Mouse (Mus musculus): ENCODE data around the gene Dhrs7b. TPM values are rescaled to one million over a fixed set of nuclear protein-coding genes. Genes with fewer than 3 reads are reported as not detected.
"Not testable (repeated sequence)": the region's sequence is repeated elsewhere in the genome, so short reads cannot be mapped to it uniquely, and the experiment has no call there.

Gene Dhrs7b
- polyA plus RNA-seq, 1 experiment, result 20.9 TPM

DNA sequence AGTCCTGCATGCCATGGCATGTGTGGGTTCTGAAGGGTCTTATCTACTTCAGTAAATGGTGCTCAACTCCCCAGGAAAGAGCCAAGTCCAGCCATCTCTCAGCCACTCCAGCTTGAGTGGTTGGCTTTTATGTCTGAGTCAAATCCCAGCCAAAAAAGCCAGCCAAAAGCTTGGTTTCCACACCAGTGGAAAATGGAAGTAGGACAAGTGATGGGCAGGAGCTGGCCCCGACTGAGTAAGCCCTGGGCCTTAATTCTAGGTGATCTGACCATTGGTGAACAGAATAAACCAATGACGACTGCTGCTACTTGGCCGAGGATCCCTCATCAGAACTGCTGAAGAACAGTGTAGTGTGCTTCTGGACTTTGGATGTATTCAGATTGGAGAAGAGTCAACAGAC, 37.0 kb downstream of the Dhrs7b start:
- no peaks in the 10 kb centered on the region for H3K9me3 ChIP-seq (replicated peaks; ENCODE audit: control insufficient read depth, insufficient read depth, low read length, poor library complexity, severe bottlenecking)
- H3K27me3 ChIP-seq (ENCODE audit: control insufficient read depth, insufficient read depth, low read length, poor library complexity, severe bottlenecking), result no peaks in the 10 kb centered on the region
- H3K36me3 ChIP-seq (ENCODE audit: control insufficient read depth, insufficient read depth, low read length, poor library complexity, severe bottlenecking), result peaks cover 27% of the 10 kb centered on the region
- TF ChIP-seq CTCF (IDR thresholded peaks at IDR 0.05; ENCODE audit: low read depth, low read length), result no peak
- TF ChIP-seq POLR2A (IDR thresholded peaks at IDR 0.05; ENCODE audit: insufficient read depth, low read length), result no peak
- no peak for TF ChIP-seq EP300 (IDR thresholded peaks at IDR 0.05; ENCODE audit: insufficient read depth, low read depth, low read length)
- H3K9ac ChIP-seq (ENCODE audit: low read depth, poor library complexity, severe bottlenecking), result no peak overlapping the region
- no peak overlapping the region for H3K4me3 ChIP-seq (ENCODE audit: low read depth, low read length)
- H3K4me1 ChIP-seq (ENCODE audit: control insufficient read depth, insufficient read depth, low read length), result no peaks in the 10 kb centered on the region
- no peak overlapping the region for H3K27ac ChIP-seq (ENCODE audit: insufficient read depth, low read length)

DNA sequence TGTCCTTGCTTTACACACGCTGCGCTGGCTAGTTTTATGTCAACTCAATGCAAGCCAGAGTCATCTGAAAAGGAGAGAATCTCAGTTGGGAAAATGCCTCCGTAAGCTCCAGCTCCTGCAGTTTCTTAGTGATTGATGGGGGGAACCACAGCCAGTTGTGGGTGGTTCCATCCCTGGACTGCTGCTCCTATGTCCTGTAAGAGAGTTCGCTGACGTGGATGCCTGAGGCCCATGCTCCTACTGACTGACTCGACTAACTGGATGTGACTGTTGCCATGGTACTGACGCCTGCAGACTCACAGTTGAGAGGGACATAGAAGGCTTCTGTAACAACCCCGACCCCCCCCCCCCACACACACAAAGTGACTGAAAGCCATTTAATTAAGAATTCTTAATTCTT, 37.5 kb downstream of the Dhrs7b start:
- H3K27me3 ChIP-seq (ENCODE audit: control insufficient read depth, insufficient read depth, low read length, poor library complexity, severe bottlenecking), result no peaks in the 10 kb centered on the region
- H3K36me3 ChIP-seq (ENCODE audit: control insufficient read depth, insufficient read depth, low read length, poor library complexity, severe bottlenecking), result peaks cover 30% of the 10 kb centered on the region
- TF ChIP-seq CTCF (IDR thresholded peaks at IDR 0.05; ENCODE audit: low read depth, low read length), result no peak
- no peak for TF ChIP-seq EP300 (IDR thresholded peaks at IDR 0.05; ENCODE audit: insufficient read depth, low read depth, low read length)
- H3K4me1 ChIP-seq (ENCODE audit: control insufficient read depth, insufficient read depth, low read length), result no peaks in the 10 kb centered on the region
- H3K4me3 ChIP-seq (ENCODE audit: low read depth, low read length), result no peak overlapping the region
- H3K27ac ChIP-seq (ENCODE audit: insufficient read depth, low read length), result no peak overlapping the region
- H3K9ac ChIP-seq (ENCODE audit: low read depth, poor library complexity, severe bottlenecking), result no peak overlapping the region
- H3K9me3 ChIP-seq (replicated peaks; ENCODE audit: control insufficient read depth, insufficient read depth, low read length, poor library complexity, severe bottlenecking), result no peaks in the 10 kb centered on the region

DNA sequence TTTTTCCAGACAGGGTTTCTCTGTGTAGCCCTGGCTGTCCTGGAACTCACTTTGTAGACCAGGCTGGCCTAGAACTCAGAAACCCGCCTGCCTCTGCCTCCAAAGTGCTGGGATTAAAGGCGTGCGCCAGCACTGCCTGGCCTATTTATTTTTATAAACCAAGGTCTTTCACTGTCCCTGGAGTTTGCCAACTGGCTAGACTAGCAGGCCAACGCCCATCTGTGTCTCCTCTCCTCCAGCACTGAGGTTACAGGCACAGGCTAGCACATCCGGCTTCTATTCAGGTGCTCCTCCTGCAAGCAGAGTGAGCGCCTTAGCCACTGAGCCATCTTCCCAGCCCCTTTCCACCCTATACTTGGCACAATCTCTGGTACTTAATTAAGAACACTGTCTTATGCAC, 39.0 kb downstream of the Dhrs7b start:
- not testable (repeated sequence) for H3K4me1 ChIP-seq (ENCODE audit: control insufficient read depth, insufficient read depth, low read length); H3K9me3 ChIP-seq (replicated peaks; ENCODE audit: control insufficient read depth, insufficient read depth, low read length, poor library complexity, severe bottlenecking); H3K4me3 ChIP-seq (ENCODE audit: low read depth, low read length); H3K9ac ChIP-seq (ENCODE audit: low read depth, poor library complexity, severe bottlenecking); H3K27me3 ChIP-seq (ENCODE audit: control insufficient read depth, insufficient read depth, low read length, poor library complexity, severe bottlenecking); H3K27ac ChIP-seq (ENCODE audit: insufficient read depth, low read length)
- H3K36me3 ChIP-seq (ENCODE audit: control insufficient read depth, insufficient read depth, low read length, poor library complexity, severe bottlenecking), result peaks cover 18% of the 10 kb centered on the region

DNA sequence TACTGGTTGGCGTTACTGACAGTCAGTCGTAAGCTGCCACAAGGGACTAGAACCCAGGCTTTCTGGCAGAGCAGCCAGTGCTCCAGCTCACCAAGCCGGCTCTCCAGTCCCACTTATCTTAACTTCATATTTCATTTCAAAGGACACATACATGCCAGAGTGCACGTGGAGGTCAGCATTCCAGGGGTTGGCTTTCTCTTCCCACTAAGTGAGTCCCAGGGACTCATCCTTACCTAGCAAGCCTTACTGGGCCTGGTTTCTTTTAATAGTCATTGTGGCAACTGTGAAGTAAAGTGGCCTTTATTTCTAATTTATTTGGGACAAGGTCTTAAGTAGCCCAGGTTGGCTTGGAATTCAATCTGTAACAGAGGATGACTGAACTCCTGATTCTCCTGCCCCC, 41.0 kb downstream of the Dhrs7b start:
- TF ChIP-seq EP300 (IDR thresholded peaks at IDR 0.05; ENCODE audit: insufficient read depth, low read depth, low read length) (no peak), POLR2A (IDR thresholded peaks at IDR 0.05; ENCODE audit: insufficient read depth, low read length) (no peak), CTCF (IDR thresholded peaks at IDR 0.05; ENCODE audit: low read depth, low read length) (no peak)
- H3K4me1 ChIP-seq (ENCODE audit: control insufficient read depth, insufficient read depth, low read length), result peaks cover 2% of the 10 kb centered on the region
- H3K27me3 ChIP-seq (ENCODE audit: control insufficient read depth, insufficient read depth, low read length, poor library complexity, severe bottlenecking), result no peaks in the 10 kb centered on the region
- H3K9me3 ChIP-seq (replicated peaks; ENCODE audit: control insufficient read depth, insufficient read depth, low read length, poor library complexity, severe bottlenecking), result no peaks in the 10 kb centered on the region
- peaks cover 21% of the 10 kb centered on the region for H3K36me3 ChIP-seq (ENCODE audit: control insufficient read depth, insufficient read depth, low read length, poor library complexity, severe bottlenecking)
- no peak overlapping the region for H3K9ac ChIP-seq (ENCODE audit: low read depth, poor library complexity, severe bottlenecking)
- H3K27ac ChIP-seq (ENCODE audit: insufficient read depth, low read length), result no peak overlapping the region
- no peak overlapping the region for H3K4me3 ChIP-seq (ENCODE audit: low read depth, low read length)

DNA sequence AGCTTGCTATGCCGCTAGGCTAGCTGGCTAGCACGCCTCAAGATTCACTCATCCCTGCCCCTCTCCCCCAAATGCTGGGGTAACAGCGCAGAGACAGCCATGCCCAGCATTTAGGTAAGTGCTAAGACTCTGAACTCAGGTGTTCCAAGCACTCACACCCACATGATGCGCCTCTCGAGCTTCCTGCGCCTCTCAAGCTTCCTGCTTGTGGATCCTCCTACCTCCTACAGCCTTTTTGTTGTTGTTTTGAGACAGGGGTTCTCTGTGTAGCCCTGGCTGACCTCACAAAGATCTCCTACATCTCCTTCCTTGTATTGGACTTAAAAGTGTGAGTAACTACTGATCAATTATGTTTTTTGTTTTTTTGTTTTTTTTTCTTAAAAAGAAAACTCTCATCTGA, 42.7 kb downstream of the Dhrs7b start:
- Histone ChIP-seq H3K36me3 (ENCODE audit: control insufficient read depth, insufficient read depth, low read length, poor library complexity, severe bottlenecking) (peaks cover 16% of the 10 kb centered on the region), H3K4me3 (ENCODE audit: low read depth, low read length) (no peak overlapping the region), H3K9me3 (replicated peaks; ENCODE audit: control insufficient read depth, insufficient read depth, low read length, poor library complexity, severe bottlenecking) (no peaks in the 10 kb centered on the region), H3K9ac (ENCODE audit: low read depth, poor library complexity, severe bottlenecking) (no peak overlapping the region), H3K27ac (ENCODE audit: insufficient read depth, low read length) (no peak overlapping the region), H3K4me1 (ENCODE audit: control insufficient read depth, insufficient read depth, low read length) (peaks cover 4% of the 10 kb centered on the region), H3K27me3 (ENCODE audit: control insufficient read depth, insufficient read depth, low read length, poor library complexity, severe bottlenecking) (no peaks in the 10 kb centered on the region)
- no peak for TF ChIP-seq POLR2A (IDR thresholded peaks at IDR 0.05; ENCODE audit: insufficient read depth, low read length)
- no peak for TF ChIP-seq EP300 (IDR thresholded peaks at IDR 0.05; ENCODE audit: insufficient read depth, low read depth, low read length)
- TF ChIP-seq CTCF (IDR thresholded peaks at IDR 0.05; ENCODE audit: low read depth, low read length), result no peak

- H3K4me1 ChIP-seq (ENCODE audit: control insufficient read depth, insufficient read depth, low read length), result peaks cover 4% of the 10 kb centered on the region
- no peak for TF ChIP-seq POLR2A (IDR thresholded peaks at IDR 0.05; ENCODE audit: insufficient read depth, low read length)
- no peak for TF ChIP-seq EP300 (IDR thresholded peaks at IDR 0.05; ENCODE audit: insufficient read depth, low read depth, low read length)
- no peak for TF ChIP-seq CTCF (IDR thresholded peaks at IDR 0.05; ENCODE audit: low read depth, low read length)
- H3K9me3 ChIP-seq (replicated peaks; ENCODE audit: control insufficient read depth, insufficient read depth, low read length, poor library complexity, severe bottlenecking), result no peaks in the 10 kb centered on the region
- no peaks in the 10 kb centered on the region for H3K27me3 ChIP-seq (ENCODE audit: control insufficient read depth, insufficient read depth, low read length, poor library complexity, severe bottlenecking)
- H3K36me3 ChIP-seq (ENCODE audit: control insufficient read depth, insufficient read depth, low read length, poor library complexity, severe bottlenecking), result peaks cover 4% of the 10 kb centered on the region; the same call in 1 of the 2 replicates
- H3K4me3 ChIP-seq (ENCODE audit: low read depth, low read length), result peak overlapping the region; percentile 86
- H3K9ac ChIP-seq (ENCODE audit: low read depth, poor library complexity, severe bottlenecking), result peak overlapping the region; percentile 97
- H3K27ac ChIP-seq (ENCODE audit: insufficient read depth, low read length), result no peak overlapping the region
Observed at GRCm38 (mm10) chr11:60878056-60878612, 47.7 kb downstream of the Dhrs7b start.

All from ES-Bruce4 (cell line).